Mouse (Mus musculus): ENCODE data around the gene Ralbp1. TPM values are rescaled to one million over a fixed set of nuclear protein-coding genes. Genes with fewer than 3 reads are reported as not detected.

The Ralbp1 gene
- total RNA-seq, 1 experiment from 2014 or later: 116 TPM

- ATAC-seq (replicated peaks; ENCODE audit: low read depth, poor library complexity, severe bottlenecking): no peak
These were observed 17.4 kb upstream of the Ralbp1 start for GRCm38 (mm10) chr17:65903011-65903410.

GRCm38 (mm10) chr17:65902281-65902680, 16.7 kb upstream of the Ralbp1 start:
- no peak for ATAC-seq (replicated peaks; ENCODE audit: low read depth, poor library complexity, severe bottlenecking)

GRCm38 (mm10) chr17:65896016-65896415, 10.4 kb upstream of the Ralbp1 start:
- ATAC-seq (replicated peaks; ENCODE audit: low read depth, poor library complexity, severe bottlenecking): no peak

- ATAC-seq (replicated peaks; ENCODE audit: low read depth, poor library complexity, severe bottlenecking): no peak
These were observed 3.9 kb upstream of the Ralbp1 start for GRCm38 (mm10) chr17:65889476-65889875.

- no peak for ATAC-seq (replicated peaks; ENCODE audit: low read depth, poor library complexity, severe bottlenecking)
These were observed 973 bp upstream of the Ralbp1 start for GRCm38 (mm10) chr17:65886571-65886970.

- ATAC-seq (replicated peaks; ENCODE audit: low read depth, poor library complexity, severe bottlenecking): no peak
These were observed 251 bp downstream of the Ralbp1 start for GRCm38 (mm10) chr17:65885398-65885696.

- peak; percentile 90 for ATAC-seq (replicated peaks; ENCODE audit: low read depth, poor library complexity, severe bottlenecking)
These were observed 754 bp downstream of the Ralbp1 start for GRCm38 (mm10) chr17:65884691-65885397.

- no peak for ATAC-seq (replicated peaks; ENCODE audit: low read depth, poor library complexity, severe bottlenecking)
These were observed 1.4 kb downstream of the Ralbp1 start for GRCm38 (mm10) chr17:65884061-65884669.

GRCm38 (mm10) chr17:65877026-65877425, 8.6 kb downstream of the Ralbp1 start:
- ATAC-seq (replicated peaks; ENCODE audit: low read depth, poor library complexity, severe bottlenecking): no peak

GRCm38 (mm10) chr17:65873834-65874233, 11.8 kb downstream of the Ralbp1 start:
- ATAC-seq (replicated peaks; ENCODE audit: low read depth, poor library complexity, severe bottlenecking): no peak

GRCm38 (mm10) chr17:65873156-65873555, 12.4 kb downstream of the Ralbp1 start:
- ATAC-seq (replicated peaks; ENCODE audit: low read depth, poor library complexity, severe bottlenecking): no peak

- peak; percentile 78 for ATAC-seq (replicated peaks; ENCODE audit: low read depth, poor library complexity, severe bottlenecking)
These were observed 12.9 kb downstream of the Ralbp1 start for GRCm38 (mm10) chr17:65872652-65873051.

- ATAC-seq (replicated peaks; ENCODE audit: low read depth, poor library complexity, severe bottlenecking): no peak
These were observed 13.5 kb downstream of the Ralbp1 start for GRCm38 (mm10) chr17:65872051-65872450.

- ATAC-seq (replicated peaks; ENCODE audit: low read depth, poor library complexity, severe bottlenecking): no peak
These were observed 14.0 kb downstream of the Ralbp1 start for GRCm38 (mm10) chr17:65871641-65872041.

GRCm38 (mm10) chr17:65870146-65870545, 15.5 kb downstream of the Ralbp1 start:
- peak; percentile 71 for ATAC-seq (replicated peaks; ENCODE audit: low read depth, poor library complexity, severe bottlenecking)

- no peak for ATAC-seq (replicated peaks; ENCODE audit: low read depth, poor library complexity, severe bottlenecking)
These were observed 15.9 kb downstream of the Ralbp1 start for GRCm38 (mm10) chr17:65869720-65870119.

- no peak for ATAC-seq (replicated peaks; ENCODE audit: low read depth, poor library complexity, severe bottlenecking)
These were observed 17.6 kb downstream of the Ralbp1 start for GRCm38 (mm10) chr17:65867996-65868395.

GRCm38 (mm10) chr17:65866201-65866600, 19.4 kb downstream of the Ralbp1 start:
- no peak for ATAC-seq (replicated peaks; ENCODE audit: low read depth, poor library complexity, severe bottlenecking)

GRCm38 (mm10) chr17:65865265-65865664, 20.3 kb downstream of the Ralbp1 start:
- no peak for ATAC-seq (replicated peaks; ENCODE audit: low read depth, poor library complexity, severe bottlenecking)

GRCm38 (mm10) chr17:65864742-65865141, 20.9 kb downstream of the Ralbp1 start:
- ATAC-seq (replicated peaks; ENCODE audit: low read depth, poor library complexity, severe bottlenecking): peak; percentile 84

- ATAC-seq (replicated peaks; ENCODE audit: low read depth, poor library complexity, severe bottlenecking): no peak
These were observed 21.8 kb downstream of the Ralbp1 start for GRCm38 (mm10) chr17:65863830-65864229.

GRCm38 (mm10) chr17:65862579-65862978, 23.0 kb downstream of the Ralbp1 start:
- peak; percentile 64 for ATAC-seq (replicated peaks; ENCODE audit: low read depth, poor library complexity, severe bottlenecking)
